ENCODE assay signal across 30 mouse cellular contexts in genomic region chr1:159313625-159314024, GRCm38 (mm10).
DNase-seq lines count a peak whose midpoint lies in the region; ATAC-seq and TF ChIP-seq lines count a peak whose summit lies in the region.
"Had no signal": no experiment of that assay in that cellular context is flagged by ENCODE, and none has a peak within 500 bp of the region (broad histone marks: within the 10 kb centered on the region; RNA-seq: fewer than 3 reads in every experiment).

No protein-coding gene starts in this region.

- no peaks in the 10 kb centered on the region for H3K9me3 ChIP-seq in lung, postnatal 0 days (ENCODE audit: low read length)
- H3K9me3 ChIP-seq in MEL (replicated peaks; ENCODE audit: insufficient read depth, low read length): no peaks in the 10 kb centered on the region
- H3K9me3 ChIP-seq: embryonic facial prominence, embryonic 10.5 days; embryonic facial prominence, embryonic 15.5 days; forebrain, embryonic 13.5 days; G1E; hindbrain, embryonic 13.5 days; limb, embryonic 13.5 days; stomach, embryonic 15.5 days had no signal

- no peak for ATAC-seq in lung, postnatal 0 days
- ATAC-seq: activated CD4-positive, CD25-positive, alpha-beta regulatory T cell, adult 4 months; forebrain, embryonic 13.5 days; inflammation-experienced regulatory T-cells, adult 6 months had no signal

- peak; percentile 30 for TF ChIP-seq CTCF in heart, adult 2 months (IDR thresholded peaks at IDR 0.05)
- TF ChIP-seq CTCF in lung, postnatal 0 days (IDR thresholded peaks at IDR 0.05): 0 out of 2 replicates have a peak, but pooled peaks have one; percentile 10
- peak; percentile 3 to 33 (median 18); a peak in 3 of 6 replicates for TF ChIP-seq CTCF in MEL (IDR thresholded peaks at IDR 0.05 in 2 of 3, conservative IDR thresholded peaks at IDR 0.05 in 1 of 3; ENCODE audit: control insufficient read depth in 1 of 3, insufficient read depth in 1 of 3, low read depth in 2 of 3, low read length in 3 of 3, poor library complexity in 1 of 3, severe bottlenecking in 1 of 3)

- intact Hi-C loops in heart, adult 2 months (cut with DNase I): no loop called here
- intact Hi-C loops in heart, postnatal 36 days (cut with DNase I): no loop called here

- no peaks in the 10 kb centered on the region for H3K79me2 ChIP-seq in heart, adult 2 months (replicated peaks; ENCODE audit: control insufficient read depth, insufficient read depth, low read length)
- H3K79me2 ChIP-seq in MEL (ENCODE audit: control insufficient read depth, insufficient read depth, low read length, poor library complexity): no peaks in the 10 kb centered on the region

- H3K36me3 ChIP-seq in heart, adult 2 months (ENCODE audit: control insufficient read depth, insufficient read depth, low read length): no peaks in the 10 kb centered on the region
- no peaks in the 10 kb centered on the region for H3K36me3 ChIP-seq in lung, postnatal 0 days (ENCODE audit: insufficient read depth, low read length)
- H3K36me3 ChIP-seq in MEL (ENCODE audit: control insufficient read depth in 1 of 2, insufficient read depth in 2 of 2, low read length in 2 of 2): peaks cover 0 to 13% of the 10 kb centered on the region in 2 experiments; a peak in 2 of 4 replicates

- no peak overlapping the region for H3K4me2 ChIP-seq in lung, postnatal 0 days (replicated peaks; ENCODE audit: low read depth, low read length)
- H3K4me2 ChIP-seq: embryonic facial prominence, embryonic 15.5 days; forebrain, embryonic 13.5 days; heart, embryonic 11.5 days; hindbrain, embryonic 13.5 days; limb, embryonic 13.5 days; liver, embryonic 11.5 days; stomach, embryonic 15.5 days had no signal

- H3K27ac ChIP-seq in heart, adult 2 months: no peak overlapping the region
- H3K27ac ChIP-seq in lung, postnatal 0 days (ENCODE audit: low read length): no peak overlapping the region
- no peak overlapping the region for H3K27ac ChIP-seq in MEL (ENCODE audit: control insufficient read depth, low read depth, low read length)
- H3K27ac ChIP-seq: embryonic facial prominence, embryonic 10.5 days; embryonic facial prominence, embryonic 15.5 days; forebrain, embryonic 13.5 days; hindbrain, embryonic 13.5 days; limb, embryonic 13.5 days; stomach, embryonic 15.5 days had no signal

- 66% methylated on average over 2 of the region's 2 CpGs for WGBS in heart, adult 2 months
- WGBS in lung, postnatal 0 days: 62% methylated on average over 2 of the region's 2 CpGs

- no peak overlapping the region for H3K9ac ChIP-seq in heart, adult 2 months (ENCODE audit: low read depth, low read length)
- no peak overlapping the region for H3K9ac ChIP-seq in lung, postnatal 0 days (replicated peaks; ENCODE audit: low read depth)
- no peak overlapping the region for H3K9ac ChIP-seq in MEL (ENCODE audit: control insufficient read depth, low read depth, low read length, poor library complexity, severe bottlenecking)
- H3K9ac ChIP-seq: embryonic facial prominence, embryonic 15.5 days; forebrain, embryonic 13.5 days; hindbrain, embryonic 13.5 days; limb, embryonic 13.5 days; stomach, embryonic 15.5 days had no signal

- TF ChIP-seq RAD21 in MEL (IDR thresholded peaks at IDR 0.05; ENCODE audit: low read depth, low read length): no peak

- TF ChIP-seq POLR2A in heart, adult 2 months (IDR thresholded peaks at IDR 0.05; ENCODE audit: insufficient read depth, low read depth, low read length): no peak
- TF ChIP-seq POLR2A in MEL (IDR thresholded peaks at IDR 0.05; ENCODE audit: control insufficient read depth in 1 of 2, insufficient read depth in 1 of 2, low read depth in 1 of 2, low read length in 2 of 2, poor library complexity in 1 of 2): no peak

- H3K4me3 ChIP-seq in heart, adult 2 months: no peak overlapping the region
- no peak overlapping the region for H3K4me3 ChIP-seq in lung, postnatal 0 days (ENCODE audit: low read depth, low read length)
- no peak overlapping the region for H3K4me3 ChIP-seq in MEL (ENCODE audit: control insufficient read depth in 1 of 2, insufficient read depth in 1 of 2, low read depth in 2 of 2, low read length in 2 of 2)
- H3K4me3 ChIP-seq: embryonic facial prominence, embryonic 10.5 days; embryonic facial prominence, embryonic 15.5 days; forebrain, embryonic 13.5 days; hindbrain, embryonic 13.5 days; limb, embryonic 13.5 days; stomach, embryonic 15.5 days had no signal

- no peak for TF ChIP-seq EP300 in heart, adult 2 months (IDR thresholded peaks at IDR 0.05; ENCODE audit: insufficient read depth, low read depth, low read length)
- TF ChIP-seq EP300 in lung, postnatal 0 days (IDR thresholded peaks at IDR 0.05): no peak
- no peak for TF ChIP-seq EP300 in MEL (IDR thresholded peaks at IDR 0.05; ENCODE audit: low read depth in 1 of 2, low read length in 2 of 2)

- no peaks in the 10 kb centered on the region for H3K27me3 ChIP-seq in heart, adult 2 months (ENCODE audit: control insufficient read depth, insufficient read depth, low read length)
- H3K27me3 ChIP-seq in lung, postnatal 0 days (replicated peaks; ENCODE audit: insufficient read depth, low read length): no peaks in the 10 kb centered on the region
- H3K27me3 ChIP-seq in MEL (ENCODE audit: control insufficient read depth in 1 of 2, insufficient read depth in 2 of 2, low read length in 2 of 2): no peaks in the 10 kb centered on the region
- H3K27me3 ChIP-seq: embryonic facial prominence, embryonic 15.5 days; forebrain, embryonic 13.5 days; hindbrain, embryonic 13.5 days; limb, embryonic 13.5 days; stomach, embryonic 15.5 days had no signal

- DNase-seq in heart, adult 2 months: no peak
- DNase-seq in heart, postnatal 36 days: no peak
- DNase-seq in lung, postnatal 0 days (ENCODE audit: low spot score): no peak
- no peak for DNase-seq in lung, adult 18-20 months
- no peak for DNase-seq in MEL (ENCODE audit: low read depth, low spot score)
- DNase-seq in adrenal gland, postnatal 25 days: no peak
- DNase-seq in thymus, postnatal 25 days: no peak
- DNase-seq: adrenal gland, adult 2 months; cerebellum, adult 8-10 months; cerebellum, postnatal 25 days; gastrocnemius, postnatal 25 days; heart, adult 11 months; heart, postnatal 4 days; kidney, adult 8-10 months; kidney, postnatal 10 days; lung, postnatal 4 days; midbrain, embryonic 14.5 days; right cerebral cortex, postnatal 25 days; thymus, postnatal 36 days had no signal

- no peaks in the 10 kb centered on the region for H3K4me1 ChIP-seq in heart, adult 2 months (ENCODE audit: control insufficient read depth, insufficient read depth, low read length)
- H3K4me1 ChIP-seq in lung, postnatal 0 days (ENCODE audit: insufficient read depth, low read depth, low read length): no peaks in the 10 kb centered on the region
- H3K4me1 ChIP-seq in MEL (ENCODE audit: control insufficient read depth in 1 of 2, insufficient read depth in 2 of 2, low read length in 2 of 2): no peaks in the 10 kb centered on the region
- H3K4me1 ChIP-seq: embryonic facial prominence, embryonic 10.5 days; embryonic facial prominence, embryonic 15.5 days; forebrain, embryonic 13.5 days; hindbrain, embryonic 13.5 days; limb, embryonic 13.5 days; stomach, embryonic 15.5 days had no signal

TF ChIP-seq in MEL, 35 proteins besides CTCF, POLR2A, EP300 and RAD21:
- TF ChIP-seq CHD2 (IDR thresholded peaks at IDR 0.05; ENCODE audit: low read length) (no peak), POLR2AphosphoS5 (IDR thresholded peaks at IDR 0.05; ENCODE audit: borderline replicate concordance, low read depth, low read length) (no peak), NRF1 (IDR thresholded peaks at IDR 0.05; ENCODE audit: insufficient read depth, low read depth, low read length, poor library complexity, severe bottlenecking) (no peak), SIN3A (IDR thresholded peaks at IDR 0.05; ENCODE audit: low read length) (no peak), TCF12 (IDR thresholded peaks at IDR 0.05; ENCODE audit: low read depth, low read length) (no peak), TAL1 (IDR thresholded peaks at IDR 0.05; ENCODE audit: low read length) (no peak), GABPA (IDR thresholded peaks at IDR 0.05; ENCODE audit: low read depth, low read length) (no peak), POLR2AphosphoS2 (IDR thresholded peaks at IDR 0.05; ENCODE audit: low read length) (no peak), SMC3 (IDR thresholded peaks at IDR 0.05; ENCODE audit: low read depth, low read length) (no peak), ZMIZ1 (IDR thresholded peaks at IDR 0.05; ENCODE audit: low read depth, low read length) (no peak), GATA1 (IDR thresholded peaks at IDR 0.05; ENCODE audit: low read depth, low read length) (no peak)
